Mouse (Mus musculus) urinary bladder, postnatal 25 days (tissue): ENCODE results near the gene Trhde.
A peak's percentile ranks its signal among the peaks of the same experiment; 100 is the strongest.

Experiments used
- DNase-seq: peaks from one replicate; pipeline ENCODE4 v3.0.0; 2022; ENCODE audit warnings: low spot score

Gene Trhde

DNA sequence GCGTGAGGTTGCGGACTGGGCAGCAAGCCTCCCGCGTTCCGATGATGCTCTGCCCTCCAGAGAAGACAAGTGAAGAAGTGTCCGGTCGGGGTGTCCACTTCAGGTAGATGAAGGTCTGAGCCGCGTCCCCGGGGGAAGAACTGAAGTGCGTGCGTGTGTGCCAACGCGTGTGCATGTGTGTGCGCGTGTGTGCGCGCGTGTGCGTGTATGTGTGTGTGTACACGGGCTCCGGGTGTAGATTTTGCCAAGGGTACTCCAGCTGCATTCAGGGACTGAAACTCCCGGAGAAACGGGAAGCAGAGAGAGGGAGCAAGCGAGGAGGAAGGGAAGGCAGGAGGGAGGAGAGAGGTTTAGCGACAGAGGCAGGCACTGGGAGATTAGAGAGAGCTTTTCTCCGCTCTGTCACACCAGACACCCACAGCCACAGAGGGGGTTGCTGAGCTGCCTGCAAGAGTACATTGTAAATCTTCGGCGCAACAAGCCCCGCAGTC lies at the start of gene Trhde:
Trhde (minus strand) TSS at position 147 of the 491 bp plus-strand sequence.
- no peak for DNase-seq

DNA sequence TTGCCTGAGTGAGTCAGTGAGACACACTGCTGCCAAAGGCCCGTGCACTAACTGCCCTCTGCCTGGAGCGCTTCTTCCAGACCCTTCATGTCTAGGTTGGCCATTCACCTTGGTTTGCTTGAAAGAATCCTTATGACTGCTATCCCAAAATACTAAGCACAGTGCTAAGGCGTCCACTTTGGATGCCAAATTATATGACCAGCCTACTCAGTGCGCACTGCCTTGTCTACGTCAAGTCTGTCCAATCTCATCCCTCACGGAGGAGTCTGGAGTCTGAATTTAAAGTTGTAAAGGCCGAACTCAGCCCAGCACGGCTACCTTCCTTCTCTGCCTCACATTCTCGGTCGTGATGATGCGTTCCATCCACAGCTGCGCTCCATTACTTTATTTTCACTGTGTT lies 39.9 kb upstream of the Trhde start:
- DNase-seq, result no peak

DNA sequence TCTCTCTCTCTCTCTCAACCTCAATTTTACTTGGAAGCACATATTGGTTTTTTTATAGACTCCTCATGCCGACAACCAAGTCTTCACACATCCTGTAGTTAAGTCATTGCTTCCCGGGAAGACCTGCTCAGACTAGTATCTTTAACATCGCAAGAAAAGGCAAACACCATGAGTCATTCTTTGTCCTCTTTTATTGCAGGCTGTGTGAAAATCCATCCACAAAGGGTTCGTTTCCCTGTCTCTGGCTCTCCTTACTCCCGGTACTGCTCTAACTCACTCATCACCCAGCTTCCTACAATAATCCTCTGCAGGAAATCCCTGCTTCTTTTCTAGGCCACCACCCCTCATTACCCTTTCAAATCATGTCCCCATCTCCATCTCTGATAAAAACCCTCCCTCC lies 39.3 kb upstream of the Trhde start:
- no peak for DNase-seq

DNA sequence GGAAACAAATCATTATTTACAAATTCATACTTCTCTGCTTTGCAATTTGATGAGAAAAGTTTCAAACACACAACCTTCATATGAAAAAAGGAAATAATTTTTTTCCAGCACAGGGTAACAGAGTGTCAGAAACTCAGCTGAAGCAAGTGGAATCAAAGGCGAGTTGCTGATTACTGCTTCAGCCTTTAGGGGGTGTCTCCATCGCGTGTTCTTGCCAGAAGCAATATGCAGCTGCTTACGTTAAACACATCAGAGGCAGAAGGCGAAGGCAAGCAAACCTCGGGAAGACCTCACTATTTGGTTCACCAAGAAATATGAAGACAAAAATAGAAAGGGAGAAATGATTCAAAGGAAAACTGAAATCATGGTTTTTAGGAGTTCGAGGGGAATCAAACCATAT lies 29.2 kb upstream of the Trhde start:
- DNase-seq, result no peak

DNA sequence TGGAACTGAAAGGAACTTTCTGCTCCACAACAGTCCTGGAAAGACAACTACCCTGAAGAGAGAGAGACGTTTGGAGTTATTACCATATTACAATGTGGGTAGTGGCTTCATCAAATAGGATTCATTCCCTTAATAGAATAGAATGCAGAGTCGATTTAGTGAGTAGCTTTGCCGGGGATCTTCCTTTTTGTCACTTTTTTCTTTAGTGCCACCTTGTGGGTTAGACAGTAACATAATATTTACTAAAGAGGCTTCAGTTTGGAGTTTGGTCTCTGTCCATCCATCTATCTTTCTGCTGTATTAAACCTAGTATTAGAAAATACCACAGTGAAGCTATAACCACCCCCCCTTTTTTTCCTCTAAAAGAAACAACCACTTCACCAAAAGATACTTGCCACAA lies 6.7 kb upstream of the Trhde start:
- DNase-seq, result no peak

DNA sequence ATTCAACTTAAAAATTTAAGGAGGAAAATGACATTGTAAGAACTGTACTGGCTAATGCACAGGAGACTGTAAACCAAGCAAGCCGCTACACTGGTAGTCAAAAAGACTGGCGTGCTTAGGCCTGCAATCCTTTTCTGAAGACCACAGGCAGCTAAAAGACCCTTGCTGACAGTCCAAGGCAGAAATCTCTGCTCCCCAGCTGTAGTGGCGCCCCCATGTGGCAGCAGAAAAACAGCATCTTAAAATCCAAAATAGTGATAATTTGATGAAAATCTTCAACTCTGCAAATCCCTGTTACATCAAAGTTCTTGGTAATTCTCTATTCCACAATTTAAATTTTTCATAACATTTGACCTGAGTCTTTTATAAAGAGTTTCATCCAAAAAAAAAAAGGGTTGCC lies 3.8 kb upstream of the Trhde start:
- peak; percentile 4 for DNase-seq

DNA sequence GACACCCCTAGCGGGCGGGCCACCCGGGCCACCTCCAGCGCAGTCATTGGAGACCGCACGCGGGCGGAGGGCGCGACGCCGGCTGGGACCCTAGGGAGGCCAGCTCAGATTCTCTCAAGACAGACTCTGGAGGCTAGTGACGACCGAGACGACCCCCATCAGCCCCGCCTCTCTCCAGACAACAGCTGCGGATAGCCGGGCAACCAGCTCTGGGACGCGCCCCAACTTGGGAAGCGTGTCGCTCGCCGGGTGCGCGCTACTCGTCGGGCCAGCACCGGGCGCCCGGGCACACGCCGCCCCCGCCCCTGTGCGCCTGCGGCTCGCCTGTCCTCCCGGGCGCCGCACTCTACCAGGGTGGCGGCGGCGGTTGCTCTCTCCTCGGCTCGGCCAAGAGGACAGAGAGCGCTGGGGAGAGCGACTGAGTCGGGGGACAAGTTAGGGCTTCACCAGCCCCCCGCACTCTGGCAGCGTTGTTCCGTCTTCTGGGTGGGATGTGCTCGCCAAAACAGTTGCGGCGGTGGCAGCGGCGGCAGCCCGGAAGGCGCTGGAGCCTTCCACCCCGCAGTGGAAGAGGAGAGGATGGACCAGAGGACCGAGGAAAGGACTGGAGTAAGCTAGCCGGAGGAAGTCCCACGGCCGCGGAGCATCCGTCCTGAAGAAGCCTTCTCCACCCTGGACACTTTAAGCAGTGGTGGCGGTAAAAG lies 498 bp downstream of the Trhde start:
- DNase-seq, result peak; percentile 5

DNA sequence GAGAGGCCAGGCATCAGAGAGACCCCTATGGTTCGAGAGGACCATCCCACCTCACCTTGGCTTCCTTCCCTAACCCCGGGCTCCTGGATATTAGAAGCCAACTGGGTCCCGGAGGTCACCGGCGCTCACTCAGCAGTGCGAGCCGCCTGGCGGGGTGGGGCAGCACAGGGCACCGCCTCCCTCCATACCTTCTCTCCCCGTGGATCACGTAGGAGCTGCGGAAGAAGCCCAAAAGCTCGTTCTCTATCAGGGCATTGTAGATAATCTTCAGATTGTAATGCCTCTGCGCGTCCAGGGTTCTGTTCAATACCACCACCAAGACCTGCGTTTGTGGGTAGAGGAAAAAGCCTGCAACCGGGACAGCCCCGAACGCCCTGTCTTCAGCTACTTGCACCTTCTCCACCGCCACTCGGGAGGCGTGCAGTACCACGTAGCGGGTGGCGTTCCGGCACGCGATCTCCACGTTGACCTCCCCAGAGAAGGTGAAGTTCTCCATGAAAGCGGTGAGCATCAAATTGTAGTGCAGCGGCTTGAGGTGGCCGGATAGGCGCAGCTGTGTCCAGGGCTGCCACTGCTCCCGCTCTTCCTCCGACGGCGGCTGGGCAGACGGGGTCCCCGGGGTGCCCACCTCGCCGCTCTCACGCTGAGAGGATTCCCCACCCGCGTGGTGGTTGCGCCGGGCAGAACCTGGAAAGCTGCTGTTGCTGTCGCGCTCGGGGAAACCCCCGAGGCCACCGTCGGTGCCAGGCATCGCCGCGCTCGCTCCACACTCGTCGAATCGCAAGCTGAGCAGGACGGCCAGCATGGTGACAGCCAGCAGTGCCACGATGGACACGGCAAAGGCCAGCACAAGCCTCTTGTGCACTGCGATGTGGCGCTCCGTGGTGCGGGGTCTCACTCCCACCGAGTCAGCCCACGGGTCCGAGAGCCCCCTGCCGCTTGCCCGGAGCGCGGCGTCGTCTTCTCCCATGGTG lies 1.5 kb downstream of the Trhde start:
- no peak for DNase-seq

DNA sequence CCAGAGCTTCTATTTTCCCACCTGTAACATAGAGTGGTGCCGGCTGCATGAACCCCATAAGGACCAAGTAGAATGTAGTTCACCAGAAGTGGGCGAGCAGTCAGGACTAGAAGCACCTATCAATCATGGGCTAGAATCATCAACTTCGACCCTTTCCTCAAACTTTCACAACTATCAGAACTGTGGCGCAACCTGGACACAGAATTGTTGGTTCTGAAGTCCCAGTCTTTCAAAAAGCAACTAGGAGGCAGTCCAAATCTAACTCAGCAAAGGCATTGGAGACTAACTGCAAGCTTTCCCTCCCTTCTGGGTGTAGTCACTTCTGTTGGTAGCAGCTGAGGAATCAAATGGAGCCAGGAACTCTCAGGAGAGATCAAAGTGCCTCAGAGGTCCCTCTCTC lies 2.6 kb downstream of the Trhde start:
- no peak for DNase-seq

DNA sequence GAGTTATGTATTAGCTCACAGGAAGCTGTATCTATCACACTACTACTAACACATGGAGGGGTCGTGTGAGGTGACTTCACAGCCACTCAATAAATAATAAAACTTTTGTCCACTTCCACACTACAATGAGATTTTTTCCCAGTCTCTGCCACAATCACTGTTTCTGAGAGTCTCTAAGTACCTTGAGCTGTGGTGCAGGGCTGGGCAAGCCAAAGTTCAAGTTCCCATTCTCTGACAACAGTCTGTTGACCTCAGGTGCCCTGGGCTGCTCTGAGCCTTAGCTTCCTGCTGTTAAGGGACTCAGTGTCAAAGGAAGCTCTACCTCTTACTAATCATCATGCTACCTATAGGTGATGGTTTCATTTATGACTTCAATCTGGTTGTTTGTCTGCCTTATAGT lies 3.3 kb downstream of the Trhde start:
- DNase-seq, result no peak

DNA sequence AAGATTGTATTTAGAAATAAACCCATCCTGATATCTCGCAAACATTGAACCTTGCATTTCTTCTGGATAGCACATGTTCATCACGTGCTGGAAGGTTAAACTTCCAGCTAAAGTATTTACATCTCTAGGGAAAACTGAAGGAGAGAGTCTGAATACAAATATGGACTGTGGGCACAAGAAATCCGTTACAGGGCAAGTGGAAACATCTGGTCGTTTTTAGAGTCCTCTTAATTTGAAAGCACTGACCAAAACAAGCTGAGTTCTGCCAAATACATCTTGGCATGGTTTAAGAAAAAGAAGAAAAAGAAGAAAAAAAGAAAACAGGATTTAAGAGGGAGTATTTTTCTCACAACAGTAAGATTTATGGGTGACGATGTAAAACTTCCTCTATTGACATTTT lies 3.9 kb downstream of the Trhde start:
- no peak for DNase-seq

DNA sequence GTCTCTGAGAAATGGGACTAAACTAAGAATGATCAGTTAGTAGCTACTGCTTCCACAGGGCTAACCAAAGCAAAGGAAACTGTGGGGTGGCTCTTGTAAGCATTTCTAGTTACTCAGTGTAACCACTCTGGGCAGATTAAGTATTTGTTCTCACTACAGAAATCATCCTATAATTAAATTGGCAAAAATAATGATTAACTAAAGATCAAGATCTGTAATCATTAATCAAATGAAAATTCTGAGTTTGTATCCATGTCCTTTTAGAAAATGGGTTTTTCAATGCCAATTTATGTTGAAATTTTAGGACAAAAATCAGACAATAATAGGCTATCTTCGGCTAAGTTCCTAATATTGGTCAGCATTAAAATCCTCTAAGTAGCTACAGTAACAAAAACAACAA lies 4.4 kb downstream of the Trhde start:
- DNase-seq, result no peak

DNA sequence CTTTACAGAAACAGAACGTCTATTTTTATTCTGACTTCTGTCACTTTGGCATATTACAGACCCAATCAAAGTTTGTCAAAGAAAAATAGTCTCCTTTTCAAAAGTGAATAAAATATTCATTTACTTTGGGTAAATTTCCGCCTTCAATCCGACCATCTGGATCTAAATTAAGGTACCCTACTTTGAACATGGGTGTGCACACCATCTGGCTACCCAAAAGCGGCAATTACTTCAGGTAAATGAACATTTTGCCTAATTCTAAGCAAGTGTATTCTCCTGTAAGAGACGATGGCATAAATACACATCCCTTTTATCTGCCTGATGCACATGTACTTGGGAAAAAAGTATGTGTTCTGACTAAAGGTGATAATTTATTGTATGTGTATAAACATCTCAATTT lies 5.2 kb downstream of the Trhde start:
- DNase-seq, result no peak

DNA sequence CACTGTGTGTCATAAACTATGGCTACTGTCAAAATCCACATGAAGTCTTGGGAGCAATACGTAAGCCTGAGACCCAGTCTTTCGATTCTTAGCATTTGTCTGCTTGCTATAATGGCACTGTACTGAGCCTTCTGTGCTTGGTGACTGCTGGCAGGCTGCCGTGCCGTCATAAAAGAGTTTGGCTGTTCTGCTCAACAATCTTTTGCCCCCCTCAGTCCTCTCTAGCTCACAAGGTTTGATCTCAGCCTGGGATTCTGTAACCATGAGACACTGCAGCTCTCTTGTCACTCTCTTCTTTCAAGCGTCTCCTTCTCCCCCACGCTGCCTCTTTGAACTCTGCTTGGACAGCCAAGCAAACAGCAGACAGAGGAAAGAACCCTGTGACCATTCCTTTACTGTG lies 7.9 kb downstream of the Trhde start:
- DNase-seq, result no peak

DNA sequence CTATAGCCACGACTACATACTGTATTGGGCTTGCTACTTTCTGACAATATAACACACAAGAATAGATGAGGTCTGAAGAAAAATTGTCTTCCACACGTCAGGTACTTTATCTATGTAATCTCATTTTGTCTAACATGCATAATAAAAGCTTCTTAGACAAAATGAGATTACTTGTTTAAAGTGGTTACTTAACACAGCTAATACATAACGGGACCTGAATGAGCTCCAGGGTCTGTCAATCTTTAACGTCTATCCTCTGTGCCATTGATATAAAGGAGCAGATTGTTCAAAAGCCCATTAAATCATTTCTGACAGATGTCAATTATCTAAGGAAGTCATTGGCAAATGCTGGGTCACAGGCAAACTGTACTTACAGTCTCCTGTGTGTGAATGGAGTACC lies 36.2 kb downstream of the Trhde start:
- DNase-seq, result no peak

DNA sequence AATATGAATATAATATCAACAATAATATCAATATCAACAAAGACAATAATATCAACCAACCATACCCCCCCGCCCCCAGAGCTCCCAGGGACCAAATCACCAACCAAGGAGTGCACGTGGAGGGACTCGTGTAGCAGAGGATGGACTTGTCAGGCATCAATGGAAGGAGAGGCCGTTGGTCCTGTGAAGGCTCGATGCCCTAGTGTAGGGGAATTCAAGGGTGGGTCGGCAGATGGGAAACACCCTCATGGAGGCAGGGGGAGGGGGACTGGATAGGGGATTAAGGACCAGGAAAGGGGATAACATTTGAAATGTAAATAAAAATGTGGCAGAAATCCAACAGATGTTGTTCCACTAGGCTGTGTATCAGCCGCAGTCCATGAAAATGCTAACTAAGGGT lies 40.0 kb downstream of the Trhde start:
- no peak for DNase-seq

DNA sequence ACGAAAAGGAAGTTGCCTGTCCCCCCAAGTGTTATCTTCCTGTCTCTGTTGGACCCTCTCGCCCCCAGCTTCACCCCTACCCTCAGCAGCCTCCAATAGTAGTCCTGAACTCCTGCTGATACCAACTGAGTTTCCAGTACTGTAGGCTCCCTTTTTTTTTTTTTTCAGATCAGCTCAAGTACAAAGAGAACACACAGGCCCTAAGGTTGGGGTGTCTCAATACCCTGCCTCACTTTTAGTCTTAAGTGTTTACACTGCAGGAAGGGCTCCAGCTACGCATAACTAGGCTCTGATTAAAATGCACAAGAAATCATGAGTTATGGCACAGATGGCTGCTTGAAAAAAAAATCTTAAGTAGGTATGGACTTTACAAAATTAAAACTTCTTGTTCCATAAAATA lies 42.9 kb downstream of the Trhde start:
- DNase-seq, result no peak

DNA sequence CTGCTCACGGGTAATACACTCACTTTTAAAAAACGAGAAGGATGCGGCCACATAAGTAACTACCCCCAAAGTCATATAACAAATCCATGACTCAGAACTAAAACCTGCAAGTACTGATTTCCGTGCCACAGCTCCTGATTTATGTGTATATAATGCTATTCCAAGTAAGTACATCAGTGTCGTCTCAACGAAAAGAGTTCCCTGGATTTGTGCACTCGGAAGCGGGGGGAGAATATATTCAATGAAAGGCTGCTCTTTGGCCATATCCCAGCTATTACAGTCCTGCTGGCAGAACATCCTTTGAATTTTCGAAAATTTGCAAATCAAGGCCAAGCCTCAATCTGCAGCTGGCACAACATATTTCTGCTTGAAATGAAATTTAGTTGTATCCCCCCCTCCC lies 43.5 kb downstream of the Trhde start:
- DNase-seq, result no peak

DNA sequence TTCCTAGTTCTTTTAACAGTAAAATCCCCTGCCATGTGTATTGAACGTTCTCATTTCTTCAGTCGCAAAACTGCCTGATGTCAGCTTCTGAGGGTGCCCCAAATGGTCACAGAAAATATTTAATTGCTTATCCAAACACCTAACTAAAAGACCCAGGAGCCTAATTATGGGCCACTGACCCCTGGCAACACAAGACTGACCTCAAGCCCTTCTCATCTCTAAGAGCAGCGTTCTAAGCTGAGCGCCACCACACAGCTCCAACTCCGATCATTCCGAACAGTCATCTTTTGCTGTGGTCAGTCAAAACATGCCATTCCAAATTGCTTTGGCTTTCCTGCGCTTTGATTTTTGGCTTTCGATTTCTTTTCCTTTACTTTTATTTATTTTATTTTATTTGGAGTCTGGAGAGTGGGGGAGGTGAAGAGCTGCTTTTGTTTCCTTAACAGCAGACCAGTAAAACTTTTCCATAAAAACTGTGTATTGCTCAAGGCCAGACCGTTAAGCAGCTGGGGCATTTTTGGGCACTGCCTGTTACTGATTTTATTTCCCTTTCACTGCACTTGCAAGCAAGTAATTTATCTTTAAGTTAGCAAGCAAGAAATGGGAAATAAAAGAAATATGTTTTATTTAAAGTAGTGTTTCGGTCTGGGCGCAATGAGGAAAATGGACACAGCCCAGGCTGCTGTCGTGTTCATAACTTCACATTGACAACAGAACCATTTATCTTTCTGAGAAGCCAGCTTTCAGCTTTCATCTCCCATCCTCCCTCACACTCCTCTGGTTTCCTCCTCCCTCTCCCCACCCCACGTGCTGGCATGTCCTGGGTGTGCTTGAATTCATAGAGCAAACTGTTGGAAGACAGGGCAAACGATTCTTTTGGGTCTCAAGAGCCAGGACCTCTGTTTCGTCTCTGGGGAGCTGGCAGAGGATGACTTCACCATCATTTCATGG lies 59.1 kb downstream of the Trhde start:
- DNase-seq, result no peak

DNA sequence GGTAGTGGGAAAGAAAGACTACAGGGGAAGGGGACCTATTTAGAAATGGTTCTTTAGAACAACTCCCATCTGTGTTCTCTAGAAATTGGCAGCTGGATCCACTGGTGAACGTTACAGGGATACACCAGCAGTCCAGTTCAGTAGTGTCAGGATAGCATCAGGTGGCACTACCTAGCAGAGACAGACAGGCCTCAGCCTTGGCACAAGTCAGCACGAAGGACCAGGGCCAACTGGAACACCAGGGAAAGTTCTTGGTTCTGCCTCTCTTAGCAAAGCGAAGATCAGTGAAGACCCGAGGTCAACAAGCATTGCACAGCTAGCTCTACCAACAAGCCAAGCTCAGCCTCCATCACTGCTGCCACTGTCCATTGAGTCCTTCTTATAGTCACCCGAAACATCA lies 62.2 kb downstream of the Trhde start:
- no peak for DNase-seq

DNA sequence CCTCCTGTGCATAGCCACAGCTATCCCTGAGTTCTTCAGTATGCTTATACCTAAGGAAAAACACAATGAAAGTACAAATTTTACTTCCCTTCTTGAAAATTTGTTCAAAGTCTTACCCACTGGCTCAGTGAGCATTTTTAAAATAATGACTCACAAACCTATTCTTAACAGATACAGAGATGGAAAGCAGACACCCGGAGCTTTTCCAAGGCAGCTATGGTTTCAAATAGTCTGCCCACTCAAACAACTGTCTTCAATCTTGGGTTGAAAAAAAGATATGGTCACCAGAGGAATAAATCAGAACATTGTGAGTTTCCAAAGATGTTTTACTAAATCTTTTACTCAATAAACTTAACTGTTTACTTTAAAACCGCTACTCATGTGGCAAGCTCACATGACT lies 64.5 kb downstream of the Trhde start:
- no peak for DNase-seq

DNA sequence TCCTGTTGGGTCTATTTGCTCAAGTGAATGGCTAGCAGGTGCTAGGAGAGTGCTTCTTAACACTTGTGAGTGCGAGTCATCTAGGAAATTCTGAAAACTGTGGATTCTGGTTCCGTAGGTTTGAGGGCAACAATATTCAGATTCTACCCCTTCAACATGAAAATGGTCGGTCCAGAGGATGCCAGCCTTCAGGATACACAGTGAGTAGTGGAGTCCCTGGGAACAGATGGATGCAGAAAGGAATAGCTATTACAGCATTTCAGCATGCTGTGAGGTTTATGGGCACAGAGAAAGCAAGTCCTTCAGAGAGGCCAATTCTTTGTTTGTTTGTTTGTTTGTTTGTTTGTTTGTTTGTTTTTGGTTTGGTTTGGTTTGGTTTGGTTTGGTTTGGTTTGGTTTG lies 65.7 kb downstream of the Trhde start:
- DNase-seq, result no peak
